Mouse (Mus musculus) stomach, postnatal 0 days (tissue): ENCODE results near the gene Clint1.

Experiments used
- CTCF ChIP-seq: IDR thresholded peaks from 2 replicates; pipeline ENCODE4 v1.5.1; 2016; ENCODE audit warnings: antibody characterized with exemption, low read depth, mild to moderate bottlenecking, moderate library complexity
- EP300 ChIP-seq: optimal IDR thresholded peaks from 2 replicates; pipeline ENCODE3; 2016; ENCODE audit warnings: antibody characterized with exemption

GRCm38 (mm10) chr11:45908070-45908469 lies 56.2 kb downstream of the Clint1 start:
- TF ChIP-seq EP300 (no peak), CTCF (no peak)
